Mouse (Mus musculus) layer of hippocampus, adult 8-10 months (tissue): Measurements from ENCODE around the gene Rnf150. TPM values are rescaled to one million over a fixed set of nuclear protein-coding genes. Genes with fewer than 3 reads are reported as not detected.
A peak's percentile ranks its signal among the peaks of the same experiment; 100 is the strongest.

Source experiments
- DNase-seq, 2 experiments: peaks; one replicate each; pipeline ENCODE4 v3.0.0; 2022; ENCODE audit warnings: low spot score in 2 of 2
- total RNA-seq, 4 experiments: library from RNA; stranded (reverse); gene quantifications; 2 replicates each; pipeline ENCODE4 v1.2.4; 2022

Gene Rnf150
- total RNA-seq, 4 experiments from 2014 or later, result 46.3 to 55.5 (median 49.9) TPM

GRCm38 (mm10) chr8:82936866-82937265 is 73.7 kb downstream of the Rnf150 start:
- no peak for DNase-seq

GRCm38 (mm10) chr8:82939912-82940311 is 76.8 kb downstream of the Rnf150 start:
- DNase-seq, result no peak

DNA sequence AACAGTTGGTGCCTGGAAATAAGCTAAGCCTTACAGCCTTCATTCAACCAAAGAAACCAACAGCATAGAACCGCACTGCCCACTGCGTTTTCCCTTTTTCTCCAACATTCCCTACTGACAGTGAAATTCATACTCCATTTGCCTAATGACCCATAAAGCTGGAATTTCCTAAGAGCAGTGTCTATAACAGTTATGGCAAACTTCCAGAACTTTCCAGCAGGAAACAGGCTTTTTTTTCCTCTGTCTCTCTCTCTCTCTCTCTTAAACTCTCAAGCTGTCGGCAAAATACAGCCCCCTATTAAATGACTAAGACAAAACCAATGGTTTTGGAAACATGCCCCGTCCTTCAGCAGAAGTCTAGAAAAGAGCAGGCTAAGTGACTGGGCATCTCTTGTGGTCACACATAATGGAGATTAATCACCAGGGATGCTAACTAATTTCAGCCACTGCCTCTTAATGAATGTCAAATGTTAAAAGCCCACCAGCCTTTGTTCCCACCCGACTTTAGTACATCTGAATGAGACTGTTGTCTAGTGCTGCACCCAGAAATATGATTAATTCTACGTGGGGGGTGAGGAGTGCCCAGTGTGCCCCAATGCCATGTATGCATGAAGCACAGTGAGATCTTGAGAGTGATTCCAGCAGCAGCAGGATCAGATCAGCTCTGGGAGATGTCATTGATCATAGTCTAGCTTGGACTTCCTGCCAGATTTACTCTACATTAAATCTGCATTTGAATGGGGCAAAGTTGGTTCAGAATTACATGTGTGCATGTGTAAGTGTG is 80.3 kb downstream of the Rnf150 start:
- DNase-seq, result no peak

GRCm38 (mm10) chr8:82945867-82946266 is 82.7 kb downstream of the Rnf150 start:
- DNase-seq, result no peak

DNA sequence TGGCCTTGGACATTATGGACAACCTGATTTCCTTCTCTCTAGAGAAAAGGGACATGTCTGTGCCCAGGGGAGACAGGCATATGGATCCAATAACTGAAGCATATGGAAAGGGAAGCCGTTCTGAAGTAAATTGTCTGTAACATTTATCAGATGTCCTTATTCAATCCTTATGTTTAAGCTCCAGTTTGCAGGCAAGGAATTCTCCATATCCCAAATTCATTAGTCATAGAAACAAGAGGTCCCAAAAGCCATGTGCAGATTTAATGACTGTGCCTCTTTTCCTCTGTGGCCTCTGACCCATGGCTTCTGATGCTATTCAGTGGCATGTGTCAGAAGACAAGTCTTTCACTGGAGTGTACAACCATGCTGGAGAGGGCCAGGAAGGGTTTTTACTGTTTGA is 83.5 kb downstream of the Rnf150 start:
- DNase-seq, result no peak

GRCm38 (mm10) chr8:82955162-82955754 is 92.1 kb downstream of the Rnf150 start:
- no peak for DNase-seq

DNA sequence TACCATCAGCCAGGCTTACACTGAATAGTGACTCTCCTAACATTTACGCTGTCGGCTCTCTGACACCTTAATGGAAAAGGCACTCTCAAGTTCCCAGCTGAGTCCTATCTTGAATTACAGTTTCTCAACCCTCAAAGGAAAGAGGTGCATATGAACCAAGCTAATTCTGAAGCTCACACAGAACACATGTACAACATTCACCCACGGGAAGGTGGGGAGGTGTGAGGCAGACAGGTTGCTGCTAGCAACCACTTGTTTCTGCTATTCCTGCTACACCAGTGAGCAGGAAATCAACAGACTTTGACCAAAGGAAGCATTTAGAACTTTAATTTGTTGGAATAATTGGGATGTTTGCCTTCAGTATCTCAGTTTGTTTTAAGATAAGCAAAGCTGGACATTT is 96.3 kb downstream of the Rnf150 start:
- DNase-seq, result no peak

- DNase-seq, result no peak
Measured at GRCm38 (mm10) chr8:82959980-82960610, 96.9 kb downstream of the Rnf150 start.

DNA sequence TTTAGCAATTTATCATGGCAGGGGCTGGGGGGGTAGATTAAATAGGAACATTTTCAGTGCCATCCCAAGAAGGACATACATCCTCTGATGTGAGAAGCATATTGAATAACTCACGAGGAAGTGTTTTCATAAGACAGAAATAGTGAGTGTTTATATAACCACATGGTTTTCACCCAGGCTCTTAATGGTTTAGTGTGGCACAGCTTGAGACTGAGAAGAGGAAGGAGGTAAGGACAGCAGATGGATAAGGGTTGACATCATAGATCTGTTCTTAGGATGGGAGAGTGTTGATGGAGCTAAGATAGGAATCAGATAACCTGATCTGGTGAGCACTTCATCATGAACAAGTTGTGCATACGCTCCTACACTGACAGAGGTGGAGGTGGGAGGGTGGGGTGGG is 101.4 kb downstream of the Rnf150 start:
- DNase-seq, result no peak

- DNase-seq, result peak in 1 of 2 experiments; percentile 21
Measured at GRCm38 (mm10) chr8:82967879-82968678, 104.9 kb downstream of the Rnf150 start.

DNA sequence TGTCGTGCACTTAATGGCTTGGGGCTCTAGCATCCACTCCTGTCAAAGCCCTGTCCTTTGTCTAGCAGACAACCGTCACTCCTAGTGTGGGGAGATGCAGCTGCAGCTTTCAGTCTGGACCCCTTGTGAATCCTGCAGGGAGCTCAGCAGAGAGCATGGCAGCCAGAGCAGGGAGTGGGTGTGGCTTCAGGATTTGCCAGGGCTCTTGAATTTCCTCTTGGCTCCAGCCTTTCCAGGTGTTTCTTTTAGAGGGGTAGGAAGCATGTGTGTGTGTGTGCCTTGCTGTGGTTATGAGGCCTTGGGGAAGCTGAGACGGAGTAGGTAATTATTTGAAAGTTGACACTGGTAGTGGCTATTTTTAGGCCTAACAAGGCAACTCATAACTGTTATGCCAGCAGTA is 106.8 kb downstream of the Rnf150 start:
- DNase-seq, result no peak

DNA sequence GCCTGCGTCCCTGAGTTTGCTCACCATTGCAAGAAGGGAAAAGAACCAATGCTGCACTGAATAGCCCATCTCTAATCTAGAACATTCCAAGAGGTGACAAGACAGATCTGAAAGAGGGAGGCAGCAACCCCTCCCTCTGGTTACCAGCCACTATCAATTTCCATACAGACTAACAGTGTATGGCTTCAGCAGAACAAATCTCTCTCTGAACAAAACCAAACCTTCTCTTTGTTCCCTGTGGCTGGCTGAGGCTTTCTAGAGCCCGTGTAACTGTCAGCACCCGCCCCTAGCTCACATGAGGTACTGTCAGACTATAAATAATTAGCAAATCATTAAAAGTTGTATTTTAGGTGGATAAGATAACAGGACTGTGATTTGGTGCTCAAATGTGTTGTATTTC is 109.7 kb downstream of the Rnf150 start:
- DNase-seq, result no peak

GRCm38 (mm10) chr8:82973331-82973730 is 110.2 kb downstream of the Rnf150 start:
- DNase-seq, result peak in 1 of 2 experiments; percentile 21

GRCm38 (mm10) chr8:82981244-82981855 is 118.2 kb downstream of the Rnf150 start:
- no peak for DNase-seq

DNA sequence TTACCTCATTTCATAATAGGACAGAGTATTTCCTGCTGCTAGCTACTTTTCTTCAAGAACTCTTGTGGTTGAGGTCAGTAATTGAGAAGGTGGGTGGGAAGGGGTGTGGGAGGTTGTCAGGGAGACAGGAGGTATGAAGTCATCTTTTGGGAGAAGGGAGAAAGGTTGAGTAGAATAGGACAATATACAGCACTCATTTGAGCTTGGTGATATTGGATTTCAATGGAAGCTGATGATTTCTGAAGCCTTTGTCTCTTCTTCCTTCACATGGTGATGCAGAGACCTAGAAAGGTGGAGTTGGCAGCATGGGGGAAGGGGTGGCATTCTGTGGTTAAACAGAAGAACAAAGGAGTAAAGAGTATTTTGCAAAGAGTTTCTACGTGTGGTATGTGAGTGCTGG is 119.7 kb downstream of the Rnf150 start:
- no peak for DNase-seq

- DNase-seq, result no peak
Measured at GRCm38 (mm10) chr8:82983301-82983700, 120.1 kb downstream of the Rnf150 start.

DNA sequence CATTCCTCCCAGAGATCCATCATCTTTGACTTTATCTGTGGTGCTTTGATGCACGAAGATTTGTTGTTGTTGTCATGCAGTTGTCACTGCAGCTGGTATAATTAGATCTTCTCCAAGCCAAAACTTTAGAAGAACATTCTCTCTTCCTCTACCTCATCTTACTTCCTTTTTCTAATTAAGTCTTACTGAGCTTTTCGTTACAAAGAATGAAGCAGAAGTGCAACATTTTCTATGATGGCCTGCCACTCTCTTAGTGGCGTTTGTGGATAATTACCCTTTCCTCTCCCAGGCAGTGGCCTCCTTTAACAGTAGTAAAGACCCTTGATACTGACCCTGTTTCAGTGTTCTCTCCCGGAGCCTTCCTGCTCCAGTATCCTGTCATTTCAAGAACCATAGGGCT is 128.9 kb downstream of the Rnf150 start:
- DNase-seq, result no peak

DNA sequence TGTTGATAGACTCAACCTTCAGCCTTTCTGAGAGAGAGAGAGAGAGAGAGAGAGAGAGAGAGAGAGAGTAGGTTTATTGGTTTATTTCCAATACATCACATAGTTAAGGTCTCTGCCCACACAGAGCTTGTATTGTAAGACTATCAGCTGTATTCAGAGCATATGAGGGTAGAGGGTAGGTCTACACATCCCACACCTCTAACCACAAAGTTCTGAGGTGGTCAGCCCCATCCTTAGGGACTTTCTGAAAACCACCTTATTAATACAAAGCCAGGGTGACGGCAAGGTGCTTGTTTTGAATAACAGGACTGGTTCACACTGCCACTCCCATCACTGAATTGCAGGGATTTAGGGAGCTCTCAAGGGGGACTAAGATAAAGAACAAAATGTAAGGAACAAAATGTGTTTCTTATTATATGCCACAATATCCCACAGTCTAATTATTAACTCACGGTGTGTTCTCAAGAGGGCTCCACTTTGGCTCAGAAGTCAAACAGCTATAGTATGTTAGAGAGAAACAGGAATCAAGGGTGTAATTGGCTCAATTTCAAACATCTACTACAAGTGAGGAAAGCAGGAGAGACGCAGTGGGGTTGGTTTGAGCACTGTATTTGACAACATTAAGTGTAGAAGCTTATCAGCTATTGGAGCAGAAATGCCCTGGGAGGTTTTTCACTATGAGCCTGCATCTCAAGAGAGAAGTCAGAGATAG is 132.7 kb downstream of the Rnf150 start:
- DNase-seq, result no peak

GRCm38 (mm10) chr8:82996843-82997242 is 133.7 kb downstream of the Rnf150 start:
- no peak for DNase-seq

DNA sequence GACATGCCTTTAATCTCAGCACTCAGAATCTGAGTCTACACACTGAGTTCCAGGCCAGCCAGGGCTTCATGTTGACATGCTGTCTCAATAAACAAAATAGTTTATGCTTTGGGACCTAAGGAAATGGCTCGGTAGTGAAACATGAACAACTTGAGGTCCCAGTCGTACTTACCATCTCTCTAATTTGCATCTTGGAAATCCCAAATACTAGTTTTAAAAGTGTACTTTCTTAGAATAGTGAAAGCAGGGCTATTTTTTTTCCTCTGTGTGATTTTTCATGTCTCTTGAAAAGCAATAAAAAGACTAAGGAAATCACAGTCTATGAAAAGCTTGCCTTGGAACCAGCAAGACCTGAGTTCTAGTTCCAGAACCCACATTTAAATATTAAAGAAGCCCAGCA is 135.6 kb downstream of the Rnf150 start:
- no peak for DNase-seq

DNA sequence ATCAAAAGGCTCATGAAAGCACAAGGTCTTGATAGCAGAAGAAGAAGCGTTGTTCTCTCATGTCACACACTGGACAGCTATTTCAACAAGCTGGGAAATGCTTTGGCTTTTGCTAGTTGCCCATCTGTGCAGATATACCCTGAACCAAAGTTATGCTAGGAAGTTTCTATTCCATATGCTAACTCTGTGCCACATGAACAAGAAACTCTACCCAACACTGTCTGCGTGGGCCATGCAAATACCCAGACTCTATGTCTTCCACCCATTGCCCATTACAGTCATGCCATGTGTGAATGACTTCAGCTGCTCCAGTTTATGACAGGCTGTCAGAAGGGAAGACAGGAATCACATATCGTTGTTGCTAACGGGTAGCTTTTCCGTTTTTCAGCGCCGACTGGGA is 140.0 kb downstream of the Rnf150 start:
- DNase-seq, result no peak
